Mouse (Mus musculus) stomach, embryonic 15.5 days (tissue): ENCODE results near the gene Mgst3. TPM values are rescaled to one million over a fixed set of nuclear protein-coding genes. Genes with fewer than 3 reads are reported as not detected.

Experiments
- ATAC-seq: fragments of 200-750 bp; cut with Nextera tagmentation; 2 replicates; pipeline ENCODE4 v1.8.0; 2017; ENCODE audit warnings: low read depth, moderate number of reproducible peaks, moderate TSS enrichment; ENCODE audit not compliant: insufficient read depth, low FRiP score
- H3K27ac ChIP-seq: fragments of 300-500 bp; sonication (generic); 2 replicates; pipeline ENCODE4 v1.5.1; 2015; ENCODE audit warnings: mild to moderate bottlenecking, inconsistent platforms
- H3K27me3 ChIP-seq: fragments of 300-500 bp; sonication (generic); replicated peaks from 2 replicates; pipeline ENCODE4 v1.6.1; 2015; ENCODE audit warnings: inconsistent platforms
- H3K36me3 ChIP-seq: fragments of 300-500 bp; sonication (generic); 2 replicates; pipeline ENCODE4 v1.6.1; 2015; ENCODE audit warnings: inconsistent platforms
- H3K4me1 ChIP-seq: fragments of 300-500 bp; sonication (generic); 2 replicates; pipeline ENCODE4 v1.6.1; 2015; ENCODE audit warnings: inconsistent platforms
- H3K4me2 ChIP-seq: fragments of 300-500 bp; sonication (generic); 2 replicates; pipeline ENCODE4 v1.6.1; 2015; ENCODE audit warnings: mild to moderate bottlenecking, inconsistent platforms
- H3K4me3 ChIP-seq: fragments of 300-500 bp; sonication (generic); replicated peaks from 2 replicates; pipeline ENCODE4 v1.5.1; 2015; ENCODE audit warnings: inconsistent platforms
- H3K9ac ChIP-seq: fragments of 300-500 bp; sonication (generic); 2 replicates; pipeline ENCODE4 v1.6.1; 2015; ENCODE audit warnings: inconsistent platforms
- H3K9me3 ChIP-seq: fragments of 300-500 bp; sonication (generic); 2 replicates; pipeline ENCODE4 v1.6.1; 2016; ENCODE audit warnings: inconsistent platforms
- WGBS: fragments of 180-500 bp; shearing (Covaris S2); methylation state at CpG from one replicate; pipeline ENCODE4 v1.1.7; 2015; 5-methylcytosine and 5-hydroxymethylcytosine counted together
- polyA plus RNA-seq: library from polyadenylated mRNA; unstranded; fragments of >200 nt; fragmentation: Nextera tagmentation; extraction: Ambion mirVana; gene quantifications from 2 replicates; pipeline ENCODE4 v1.2.1, GENCODE M21; 2015

Mgst3 gene
- polyA plus RNA-seq, 1 experiment from 2014 or later, result 224 TPM

GRCm38 (mm10) chr1:167374003-167374784 is 19.4 kb downstream of the Mgst3 start:
- peak; percentile 70 for ATAC-seq
- Histone ChIP-seq H3K4me1 (no peaks in the 10 kb centered on the region), H3K27ac (peak overlapping the region; percentile 46; the same call in 1 of the 2 replicates), H3K36me3 (peaks cover 11% of the 10 kb centered on the region; the same call in 1 of the 2 replicates), H3K9ac (no peak overlapping the region), H3K27me3 (no peaks in the 10 kb centered on the region), H3K9me3 (no peaks in the 10 kb centered on the region), H3K4me2 (peak overlapping the region; percentile 30), H3K4me3 (no peak overlapping the region)
- WGBS, result 25% methylated on average over 15 of the region's 15 CpGs

- H3K4me2 ChIP-seq, result no peak overlapping the region
- H3K4me3 ChIP-seq, result no peak overlapping the region
- H3K27me3 ChIP-seq, result no peaks in the 10 kb centered on the region
- H3K9me3 ChIP-seq, result no peaks in the 10 kb centered on the region
- H3K4me1 ChIP-seq, result no peaks in the 10 kb centered on the region
- H3K9ac ChIP-seq, result no peak overlapping the region
- peaks cover 11% of the 10 kb centered on the region; the same call in 1 of the 2 replicates for H3K36me3 ChIP-seq
- no peak overlapping the region for H3K27ac ChIP-seq
- ATAC-seq, result no peak
- 90% methylated on average over 7 of the region's 7 CpGs for WGBS
Measured at GRCm38 (mm10) chr1:167372739-167373138, 20.9 kb downstream of the Mgst3 start.

GRCm38 (mm10) chr1:167369905-167370304 is 23.7 kb downstream of the Mgst3 start:
- Histone ChIP-seq H3K4me2 (no peak overlapping the region), H3K27ac (no peak overlapping the region), H3K9me3 (no peaks in the 10 kb centered on the region), H3K4me3 (no peak overlapping the region), H3K27me3 (no peaks in the 10 kb centered on the region), H3K9ac (no peak overlapping the region), H3K36me3 (peaks cover 28% of the 10 kb centered on the region), H3K4me1 (no peaks in the 10 kb centered on the region)
- 10% methylated on average over 7 of the region's 7 CpGs for WGBS
- peak; percentile 23; the same call in 1 of the 2 replicates for ATAC-seq

GRCm38 (mm10) chr1:167368513-167368912 is 25.1 kb downstream of the Mgst3 start:
- peaks cover 31% of the 10 kb centered on the region for H3K36me3 ChIP-seq
- 71% methylated on average over 7 of the region's 7 CpGs for WGBS
- no peak overlapping the region for H3K9ac ChIP-seq
- no peaks in the 10 kb centered on the region for H3K9me3 ChIP-seq
- no peak overlapping the region for H3K27ac ChIP-seq
- peak; percentile 77; the same call in 1 of the 2 replicates for ATAC-seq
- no peak overlapping the region for H3K4me3 ChIP-seq
- H3K4me2 ChIP-seq, result no peak overlapping the region
- no peaks in the 10 kb centered on the region for H3K4me1 ChIP-seq
- no peaks in the 10 kb centered on the region for H3K27me3 ChIP-seq

GRCm38 (mm10) chr1:167368018-167368417 is 25.6 kb downstream of the Mgst3 start:
- Histone ChIP-seq H3K36me3 (peaks cover 31% of the 10 kb centered on the region), H3K4me3 (no peak overlapping the region), H3K4me1 (no peaks in the 10 kb centered on the region), H3K9me3 (no peaks in the 10 kb centered on the region), H3K27me3 (no peaks in the 10 kb centered on the region), H3K4me2 (no peak overlapping the region), H3K27ac (no peak overlapping the region), H3K9ac (no peak overlapping the region)
- 80% methylated on average over 4 of the region's 4 CpGs for WGBS
- peak; percentile 53; the same call in 1 of the 2 replicates for ATAC-seq

GRCm38 (mm10) chr1:167366621-167367020 is 27.0 kb downstream of the Mgst3 start:
- H3K4me1 ChIP-seq, result no peaks in the 10 kb centered on the region
- no peak overlapping the region for H3K4me2 ChIP-seq
- 87% methylated on average over 6 of the region's 6 CpGs for WGBS
- no peaks in the 10 kb centered on the region for H3K9me3 ChIP-seq
- no peak overlapping the region for H3K9ac ChIP-seq
- no peak overlapping the region for H3K4me3 ChIP-seq
- no peaks in the 10 kb centered on the region for H3K27me3 ChIP-seq
- no peak for ATAC-seq
- peaks cover 24% of the 10 kb centered on the region for H3K36me3 ChIP-seq
- H3K27ac ChIP-seq, result no peak overlapping the region

GRCm38 (mm10) chr1:167365808-167366207 is 27.8 kb downstream of the Mgst3 start:
- H3K9ac ChIP-seq, result no peak overlapping the region
- H3K36me3 ChIP-seq, result peaks cover 24% of the 10 kb centered on the region
- WGBS, result 89% methylated on average over 7 of the region's 7 CpGs

GRCm38 (mm10) chr1:167363322-167363721 is 30.3 kb downstream of the Mgst3 start:
- H3K9ac ChIP-seq, result no peak overlapping the region
- no peaks in the 10 kb centered on the region for H3K4me1 ChIP-seq
- no peak overlapping the region for H3K27ac ChIP-seq
- H3K36me3 ChIP-seq, result peaks cover 24% of the 10 kb centered on the region
- no peak overlapping the region for H3K4me2 ChIP-seq
- 65% methylated on average over 5 of the region's 5 CpGs for WGBS
- no peaks in the 10 kb centered on the region for H3K9me3 ChIP-seq
- H3K27me3 ChIP-seq, result no peaks in the 10 kb centered on the region
- no peak for ATAC-seq
- no peak overlapping the region for H3K4me3 ChIP-seq

More at GRCm38 (mm10) chr1:167365808-167366207, 27.8 kb downstream of the Mgst3 start:
- Histone ChIP-seq H3K9me3 (no peaks in the 10 kb centered on the region), H3K4me3 (no peak overlapping the region), H3K27ac (no peak overlapping the region), H3K4me2 (no peak overlapping the region), H3K4me1 (no peaks in the 10 kb centered on the region), H3K27me3 (no peaks in the 10 kb centered on the region)
- no peak for ATAC-seq

- no peaks in the 10 kb centered on the region for H3K9me3 ChIP-seq
- no peak for ATAC-seq
- H3K27ac ChIP-seq, result no peak overlapping the region
- H3K4me3 ChIP-seq, result no peak overlapping the region
- WGBS, result 80% methylated on average over 4 of the region's 4 CpGs
- no peaks in the 10 kb centered on the region for H3K27me3 ChIP-seq
- H3K9ac ChIP-seq, result no peak overlapping the region
- H3K4me2 ChIP-seq, result no peak overlapping the region
- H3K4me1 ChIP-seq, result no peaks in the 10 kb centered on the region
- peaks cover 24% of the 10 kb centered on the region for H3K36me3 ChIP-seq
Measured at GRCm38 (mm10) chr1:167362819-167363218, 30.8 kb downstream of the Mgst3 start.

GRCm38 (mm10) chr1:167360268-167360667 is 33.4 kb downstream of the Mgst3 start:
- 85% methylated on average over 4 of the region's 4 CpGs for WGBS
- Histone ChIP-seq H3K4me2 (no peak overlapping the region), H3K9me3 (no peaks in the 10 kb centered on the region), H3K4me1 (no peaks in the 10 kb centered on the region), H3K36me3 (peaks cover 28% of the 10 kb centered on the region), H3K9ac (no peak overlapping the region), H3K27ac (no peak overlapping the region), H3K27me3 (no peaks in the 10 kb centered on the region), H3K4me3 (no peak overlapping the region)
- no peak for ATAC-seq

GRCm38 (mm10) chr1:167358731-167359130 is 34.9 kb downstream of the Mgst3 start:
- Histone ChIP-seq H3K4me2 (no peak overlapping the region), H3K9ac (no peak overlapping the region), H3K9me3 (no peaks in the 10 kb centered on the region), H3K4me1 (no peaks in the 10 kb centered on the region), H3K27ac (no peak overlapping the region), H3K27me3 (no peaks in the 10 kb centered on the region), H3K4me3 (no peak overlapping the region), H3K36me3 (peaks cover 30% of the 10 kb centered on the region)
- ATAC-seq, result no peak
- WGBS, result 82% methylated on average over 9 of the region's 9 CpGs

- Histone ChIP-seq H3K4me3 (no peak overlapping the region), H3K9ac (no peak overlapping the region), H3K36me3 (peaks cover 30% of the 10 kb centered on the region), H3K27me3 (no peaks in the 10 kb centered on the region), H3K27ac (no peak overlapping the region), H3K4me2 (no peak overlapping the region), H3K9me3 (no peaks in the 10 kb centered on the region), H3K4me1 (no peaks in the 10 kb centered on the region)
- 96% methylated on average over 9 of the region's 9 CpGs for WGBS
- ATAC-seq, result no peak
Measured at GRCm38 (mm10) chr1:167357387-167357786, 36.3 kb downstream of the Mgst3 start.
